Comparison of ENCODE assay signal across 34 mouse cellular contexts in the genomic region with DNA sequence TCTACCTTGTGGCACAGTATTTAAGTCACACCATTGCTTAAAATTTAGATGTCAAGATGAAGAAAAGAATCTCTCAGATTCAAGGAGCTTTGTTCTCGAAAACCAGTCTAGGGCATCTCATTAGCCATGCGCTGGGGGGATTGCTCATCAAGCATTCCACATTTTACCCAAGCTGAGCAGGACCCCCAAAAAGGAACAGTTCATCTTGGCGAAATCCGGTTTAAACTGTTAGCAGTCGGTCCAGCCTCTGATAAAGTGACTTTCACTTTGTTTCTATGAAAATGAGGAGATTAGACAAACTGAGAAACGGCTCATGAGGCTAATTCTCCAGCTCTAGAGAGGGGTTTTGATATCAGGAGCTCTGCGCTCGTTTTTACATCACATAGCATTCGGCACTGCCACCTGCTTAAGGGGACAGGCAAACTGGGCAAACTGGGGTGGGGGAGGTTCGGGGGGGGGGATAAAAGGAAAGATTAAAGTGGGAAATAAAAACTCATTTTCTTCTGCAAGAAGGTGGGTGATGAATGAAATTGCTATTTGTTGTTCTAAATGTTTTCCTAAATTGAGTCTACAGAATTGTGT.
DNase-seq lines count a peak whose midpoint lies in the region; ATAC-seq lines count a peak whose summit lies in the region.
"Had no signal": no experiment of that assay in that cellular context is flagged by ENCODE, and none has a peak within 500 bp of the region (broad histone marks: within the 10 kb centered on the region; RNA-seq: fewer than 3 reads in every experiment).

No protein-coding gene starts in this region.

- no peak for DNase-seq in hindbrain, embryonic 10.5 days (ENCODE audit: low spot score)
- peak; percentile 19 for DNase-seq in forebrain, embryonic 14.5 days (ENCODE audit: low spot score)
- peak; percentile 57 for DNase-seq in midbrain, embryonic 14.5 days
- no peak for DNase-seq in right cerebral cortex, adult 2 months (ENCODE audit: low spot score in 2 of 2)
- DNase-seq in T-cell, adult 2 months (ENCODE audit: low spot score), result no peak
- DNase-seq in spleen, postnatal 10 days (ENCODE audit: low spot score in 2 of 2), result no peak
- DNase-seq: adrenal gland, adult 2 months; adrenal gland, postnatal 36 days; cerebellum, adult 8-10 months; cerebellum, postnatal 25 days; gastrocnemius, adult 2 months; gastrocnemius, postnatal 36 days; heart, adult 2 months; kidney, adult 8-10 months; kidney, postnatal 4 days; layer of hippocampus, postnatal 36 days; left cerebral cortex, postnatal 4 days; liver, embryonic 13.5 days; lung, adult 18-20 months; lung, postnatal 4 days; right cerebral cortex, adult 18-20 months; right cerebral cortex, postnatal 4 days; thymus, adult 2 months; thymus, postnatal 36 days had no signal

- H3K4me3 ChIP-seq in hindbrain, embryonic 10.5 days, result no peak overlapping the region
- no peak overlapping the region for H3K4me3 ChIP-seq in hindbrain, embryonic 13.5 days
- no peak overlapping the region for H3K4me3 ChIP-seq in forebrain, embryonic 14.5 days (ENCODE audit: low read depth, low read length)
- no peak overlapping the region for H3K4me3 ChIP-seq in midbrain, embryonic 14.5 days (replicated peaks; ENCODE audit: low read depth, low read length)
- H3K4me3 ChIP-seq: embryonic facial prominence, embryonic 10.5 days; embryonic facial prominence, embryonic 15.5 days; gastrocnemius, adult 2 months; heart, adult 2 months; heart, embryonic 12.5 days; liver, embryonic 13.5 days; neural tube, embryonic 12.5 days had no signal

- peaks cover 19% of the 10 kb centered on the region for H3K4me1 ChIP-seq in hindbrain, embryonic 10.5 days (replicated peaks)
- H3K4me1 ChIP-seq in hindbrain, embryonic 13.5 days (replicated peaks), result peaks cover 8% of the 10 kb centered on the region; the same call in 1 of the 2 replicates
- H3K4me1 ChIP-seq in forebrain, embryonic 14.5 days (ENCODE audit: control insufficient read depth, insufficient read depth, low read length), result peaks cover 9% of the 10 kb centered on the region; the same call in 1 of the 2 replicates
- H3K4me1 ChIP-seq in midbrain, embryonic 14.5 days (ENCODE audit: control insufficient read depth, insufficient read depth, low read length), result 0 out of 2 replicates have a peak, but pooled peaks cover 12% of the 10 kb centered on the region
- H3K4me1 ChIP-seq: embryonic facial prominence, embryonic 15.5 days; heart, embryonic 12.5 days; liver, embryonic 13.5 days had no signal

- H3K27me3 ChIP-seq in hindbrain, embryonic 10.5 days (ENCODE audit: insufficient read depth, poor library complexity, severe bottlenecking), result no peaks in the 10 kb centered on the region
- no peaks in the 10 kb centered on the region for H3K27me3 ChIP-seq in hindbrain, embryonic 13.5 days
- H3K27me3 ChIP-seq in forebrain, embryonic 14.5 days (replicated peaks; ENCODE audit: control insufficient read depth, insufficient read depth, low read length), result no peaks in the 10 kb centered on the region
- no peaks in the 10 kb centered on the region for H3K27me3 ChIP-seq in midbrain, embryonic 14.5 days (ENCODE audit: control insufficient read depth, insufficient read depth, low read length)
- H3K27me3 ChIP-seq: embryonic facial prominence, embryonic 15.5 days; heart, embryonic 12.5 days; liver, embryonic 13.5 days; neural tube, embryonic 12.5 days had no signal

- H3K27ac ChIP-seq in hindbrain, embryonic 10.5 days, result peak overlapping the region; percentile 35; the same call in 1 of the 2 replicates
- no peak overlapping the region for H3K27ac ChIP-seq in hindbrain, embryonic 13.5 days
- H3K27ac ChIP-seq in forebrain, embryonic 14.5 days (ENCODE audit: low read depth, low read length), result no peak overlapping the region
- no peak overlapping the region for H3K27ac ChIP-seq in midbrain, embryonic 14.5 days (replicated peaks; ENCODE audit: low read depth, low read length)
- H3K27ac ChIP-seq: embryonic facial prominence, embryonic 10.5 days; embryonic facial prominence, embryonic 15.5 days; gastrocnemius, adult 2 months; heart, adult 2 months; kidney, postnatal 0 days; liver, embryonic 13.5 days; neural tube, embryonic 12.5 days had no signal

- H3K4me2 ChIP-seq in hindbrain, embryonic 13.5 days, result no peak overlapping the region
- H3K4me2 ChIP-seq in forebrain, embryonic 14.5 days (ENCODE audit: low read length), result peak overlapping the region; percentile 17; the same call in 1 of the 2 replicates
- no peak overlapping the region for H3K4me2 ChIP-seq in midbrain, embryonic 14.5 days (ENCODE audit: low read length)
- H3K4me2 ChIP-seq: embryonic facial prominence, embryonic 15.5 days; heart, embryonic 12.5 days; liver, embryonic 13.5 days; neural tube, embryonic 12.5 days had no signal

- H3K9me3 ChIP-seq in hindbrain, embryonic 10.5 days, result peaks cover 13% of the 10 kb centered on the region
- peaks cover 13% of the 10 kb centered on the region; the same call in 1 of the 2 replicates for H3K9me3 ChIP-seq in hindbrain, embryonic 13.5 days
- H3K9me3 ChIP-seq in forebrain, embryonic 14.5 days (replicated peaks; ENCODE audit: control insufficient read depth, low read length), result peaks cover 7% of the 10 kb centered on the region
- peaks cover 19% of the 10 kb centered on the region for H3K9me3 ChIP-seq in midbrain, embryonic 14.5 days (ENCODE audit: control insufficient read depth, low read length)
- H3K9me3 ChIP-seq: liver, embryonic 13.5 days had no signal

- no peak for ATAC-seq in hindbrain, embryonic 13.5 days (ENCODE audit: low FRiP score)
- peak; percentile 34; the same call in 1 of the 2 replicates for ATAC-seq in forebrain, embryonic 14.5 days
- ATAC-seq in midbrain, embryonic 14.5 days (ENCODE audit: low FRiP score, low TSS enrichment), result no peak
- ATAC-seq: activated CD4-positive, CD25-positive, alpha-beta regulatory T cell, adult 4 months; CD4-positive, CD25-positive, alpha-beta regulatory T cell, adult 4 months; intestine, embryonic 16.5 days; lung, postnatal 0 days had no signal

- H3K36me3 ChIP-seq in hindbrain, embryonic 10.5 days, result peaks cover 6% of the 10 kb centered on the region; the same call in 1 of the 2 replicates
- H3K36me3 ChIP-seq in hindbrain, embryonic 13.5 days, result peaks cover 3% of the 10 kb centered on the region; the same call in 1 of the 2 replicates
- H3K36me3 ChIP-seq in forebrain, embryonic 14.5 days (ENCODE audit: control insufficient read depth, insufficient read depth, low read length), result no peaks in the 10 kb centered on the region
- H3K36me3 ChIP-seq in midbrain, embryonic 14.5 days (ENCODE audit: control insufficient read depth, insufficient read depth, low read length), result no peaks in the 10 kb centered on the region
- H3K36me3 ChIP-seq: embryonic facial prominence, embryonic 10.5 days; embryonic facial prominence, embryonic 15.5 days; heart, embryonic 12.5 days; liver, embryonic 13.5 days; neural tube, embryonic 12.5 days had no signal

- 61% methylated on average over 10 of the region's 10 CpGs for WGBS in hindbrain, embryonic 10.5 days
- WGBS in hindbrain, embryonic 13.5 days, result 53% methylated on average over 10 of the region's 10 CpGs
- WGBS in forebrain, embryonic 14.5 days, result 14% methylated on average over 10 of the region's 10 CpGs
- WGBS in midbrain, embryonic 14.5 days, result 14% methylated on average over 10 of the region's 10 CpGs

- H3K9ac ChIP-seq in hindbrain, embryonic 13.5 days, result no peak overlapping the region
- peak overlapping the region; percentile 33; the same call in 1 of the 2 replicates for H3K9ac ChIP-seq in forebrain, embryonic 14.5 days (ENCODE audit: low read length)
- H3K9ac ChIP-seq in midbrain, embryonic 14.5 days (replicated peaks; ENCODE audit: low read length), result no peak overlapping the region
- H3K9ac ChIP-seq: embryonic facial prominence, embryonic 15.5 days; heart, embryonic 12.5 days; liver, embryonic 13.5 days; neural tube, embryonic 12.5 days had no signal

Comparison
In these comparisons a context has a peak if more than half of its experiments do, and no peak if none do; other contexts are left out.
1. DNase-seq: peak in forebrain, embryonic 14.5 days (single experiment) and midbrain, embryonic 14.5 days (single experiment); none in hindbrain, embryonic 10.5 days (single experiment), right cerebral cortex, adult 2 months (0 of 2), T-cell, adult 2 months (single experiment) and spleen, postnatal 10 days (0 of 2).